Mouse (Mus musculus) G1E (cell line): ENCODE results near the gene Fam89b.

Source experiments
- CTCF ChIP-seq: IDR thresholded peaks from 2 replicates; pipeline ENCODE4 v1.5.1; 2012; ENCODE audit warnings: low read depth, low read length, inconsistent platforms, mixed read lengths
- TAL1 ChIP-seq: conservative IDR thresholded peaks from 2 replicates; pipeline ENCODE4 v1.6.1; 2012; ENCODE audit warnings: low read depth, low read length, inconsistent platforms, mixed read lengths

DNA sequence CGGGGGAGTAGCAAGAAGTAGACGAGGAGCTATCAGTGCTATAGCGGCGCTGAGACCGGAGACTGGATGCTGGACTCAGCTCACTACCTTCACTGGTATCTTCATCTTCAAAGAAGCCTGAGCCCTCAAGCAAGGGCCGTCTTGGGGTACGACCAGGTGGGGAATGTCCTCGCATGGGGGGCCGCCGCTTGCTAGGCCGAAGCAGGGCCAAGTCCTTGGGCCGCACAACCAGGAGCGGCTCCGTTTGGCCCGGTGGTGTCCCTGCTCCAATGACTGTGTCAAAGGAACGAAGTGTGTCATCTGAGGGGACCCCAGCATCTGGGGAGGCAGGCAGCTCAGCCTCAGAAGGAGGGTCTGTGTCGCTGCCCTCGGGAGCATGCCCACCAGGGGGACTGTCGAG is 44.0 kb downstream of the Fam89b start:
- TF ChIP-seq TAL1 (no peak), CTCF (no peak)
